Comparison of ENCODE assay signal across 20 mouse cellular contexts in genomic region chr12:91715686-91716085, GRCm38 (mm10).
"Had no signal": no experiment of that assay in that cellular context is flagged by ENCODE, and none has a peak within 500 bp of the region (broad histone marks: within the 10 kb centered on the region; RNA-seq: fewer than 3 reads in every experiment).

No protein-coding gene starts in this region.

- ATAC-seq: midbrain, embryonic 16.5 days had no signal

- H3K36me3 ChIP-seq: midbrain, embryonic 12.5 days; neural tube, embryonic 13.5 days; neural tube, embryonic 15.5 days had no signal

- H3K9me3 ChIP-seq: midbrain, embryonic 10.5 days; midbrain, embryonic 12.5 days; neural tube, embryonic 13.5 days; neural tube, embryonic 15.5 days had no signal

- H3K9ac ChIP-seq: liver, embryonic 14.5 days; lung, embryonic 14.5 days; midbrain, embryonic 12.5 days; neural tube, embryonic 13.5 days; neural tube, embryonic 15.5 days had no signal

- H3K4me3 ChIP-seq: midbrain, embryonic 10.5 days; midbrain, embryonic 12.5 days; myocyte; neural tube, embryonic 13.5 days; neural tube, embryonic 15.5 days had no signal

- DNase-seq: lung, adult 18-20 months; lung, embryonic 14.5 days; lung, postnatal 14 days; lung, postnatal 4 days; midbrain, embryonic 14.5 days; retina, postnatal 1 day; right cerebral cortex, adult 18-20 months; right cerebral cortex, postnatal 25 days; right cerebral cortex, postnatal 4 days; spleen, adult 18-20 months; thymus, adult 2 months; thymus, postnatal 25 days; thymus, postnatal 4 days had no signal

- H3K27ac ChIP-seq: liver, embryonic 14.5 days; midbrain, embryonic 10.5 days; midbrain, embryonic 12.5 days; neural tube, embryonic 13.5 days; neural tube, embryonic 15.5 days had no signal

- H3K4me2 ChIP-seq: lung, embryonic 14.5 days; midbrain, embryonic 12.5 days; neural tube, embryonic 13.5 days; neural tube, embryonic 15.5 days had no signal

- H3K27me3 ChIP-seq: midbrain, embryonic 12.5 days; neural tube, embryonic 13.5 days; neural tube, embryonic 15.5 days had no signal
